Mouse (Mus musculus) testis, adult 2 months (tissue): ENCODE measurements around the gene Rpusd1.

ENCODE experiments used
- CTCF ChIP-seq: fragments of 200-500 bp; IDR thresholded peaks from 2 replicates; pipeline ENCODE4 v1.5.1; 2012; ENCODE audit warnings: low read depth, mild to moderate bottlenecking, inconsistent platforms, low read length, moderate library complexity; ENCODE audit not compliant: control insufficient read depth, insufficient read depth, insufficient replicate concordance
- POLR2A ChIP-seq: fragments of 200-500 bp; IDR thresholded peaks from 2 replicates; pipeline ENCODE4 v1.6.1; 2012; ENCODE audit warnings: low read depth, mild to moderate bottlenecking, inconsistent platforms, low read length, moderate library complexity; ENCODE audit not compliant: control insufficient read depth

- TF ChIP-seq CTCF (no peak), POLR2A (no peak)
Observed at GRCm38 (mm10) chr17:25715627-25716026, 11.8 kb upstream of the Rpusd1 start.
